Mouse (Mus musculus): ENCODE measurements around the gene Exosc9. TPM values are rescaled to one million over a fixed set of nuclear protein-coding genes. Genes with fewer than 3 reads are reported as not detected.
A peak's percentile ranks its signal among the peaks of the same experiment; 100 is the strongest.

The Exosc9 gene
- polyA plus RNA-seq, 1 experiment, result 9.8 TPM

DNA sequence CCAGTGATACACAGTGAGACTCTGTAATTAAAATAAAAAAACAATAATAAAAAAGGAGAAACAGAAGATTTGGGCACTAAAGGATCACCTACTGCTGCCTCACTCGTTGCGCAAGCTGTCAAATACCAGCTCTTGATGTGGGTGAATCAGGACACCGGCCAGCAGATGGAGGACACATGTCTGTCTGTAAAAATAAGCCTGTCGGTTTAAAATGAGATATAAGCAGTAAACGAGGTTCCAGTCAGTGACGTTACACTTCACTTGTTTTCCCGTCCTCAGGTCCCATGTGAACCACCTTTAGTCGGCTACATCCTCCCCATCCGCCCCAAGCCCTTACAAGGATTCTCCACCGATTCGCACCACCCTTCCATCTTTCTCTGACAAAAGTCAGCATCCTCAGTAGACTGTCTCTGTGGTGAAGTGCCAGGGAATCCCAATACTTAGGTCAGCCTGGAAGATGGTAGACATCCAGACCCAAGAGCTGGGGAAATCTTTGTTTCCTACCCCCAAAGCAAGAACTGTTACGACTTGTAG lies 488 bp upstream of the Exosc9 start:
- TF ChIP-seq POLR2A (IDR thresholded peaks at IDR 0.05; ENCODE audit: low read depth, low read length), result no peak
- TF ChIP-seq CTCF (conservative IDR thresholded peaks at IDR 0.05; ENCODE audit: insufficient read depth, insufficient read length, low read depth, low read length), result no peak
- Histone ChIP-seq H3K4me3 (ENCODE audit: insufficient read depth, low read depth, low read length) (peak overlapping the region; percentile 87), H3K27ac (ENCODE audit: insufficient read depth, low read depth, low read length) (no peak overlapping the region), H3K36me3 (ENCODE audit: control insufficient read depth, insufficient read depth, low read length) (peaks cover 8% of the 10 kb centered on the region), H3K4me1 (ENCODE audit: control insufficient read depth, insufficient read depth, low read length) (no peaks in the 10 kb centered on the region), H3K27me3 (replicated peaks; ENCODE audit: control insufficient read depth, insufficient read depth, low read length) (no peaks in the 10 kb centered on the region)
- WGBS, result 10% methylated on average over 12 of the region's 12 CpGs
- no peak for DNase-seq

DNA sequence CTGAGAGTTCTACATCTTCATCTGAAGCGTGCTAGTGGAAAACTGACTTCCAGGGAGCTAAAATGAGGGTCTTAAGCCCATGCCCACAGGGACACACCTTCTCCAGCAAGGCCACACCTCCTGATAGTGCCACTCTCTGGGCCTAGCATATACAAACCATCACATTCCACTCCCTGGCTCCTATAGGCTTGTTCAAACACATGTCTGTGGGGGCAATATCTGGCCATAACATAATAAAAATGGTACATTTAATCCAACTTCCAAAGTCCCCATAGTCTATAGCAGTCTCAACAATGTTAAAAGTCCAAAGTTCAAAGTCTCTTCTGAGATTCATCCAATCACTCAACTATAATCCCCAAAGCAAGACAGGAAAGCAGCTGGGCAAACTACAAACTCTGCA lies 5.2 kb downstream of the Exosc9 start:
- 97% methylated on average over 1 of the region's 1 CpGs for WGBS
- no peak for DNase-seq
- Histone ChIP-seq H3K4me3 (ENCODE audit: insufficient read depth, low read depth, low read length) (no peak overlapping the region), H3K4me1 (ENCODE audit: control insufficient read depth, insufficient read depth, low read length) (no peaks in the 10 kb centered on the region), H3K27ac (ENCODE audit: insufficient read depth, low read depth, low read length) (no peak overlapping the region), H3K36me3 (ENCODE audit: control insufficient read depth, insufficient read depth, low read length) (peaks cover 9% of the 10 kb centered on the region), H3K27me3 (replicated peaks; ENCODE audit: control insufficient read depth, insufficient read depth, low read length) (no peaks in the 10 kb centered on the region)
- TF ChIP-seq CTCF (conservative IDR thresholded peaks at IDR 0.05; ENCODE audit: insufficient read depth, insufficient read length, low read depth, low read length) (no peak), POLR2A (IDR thresholded peaks at IDR 0.05; ENCODE audit: low read depth, low read length) (no peak)

DNA sequence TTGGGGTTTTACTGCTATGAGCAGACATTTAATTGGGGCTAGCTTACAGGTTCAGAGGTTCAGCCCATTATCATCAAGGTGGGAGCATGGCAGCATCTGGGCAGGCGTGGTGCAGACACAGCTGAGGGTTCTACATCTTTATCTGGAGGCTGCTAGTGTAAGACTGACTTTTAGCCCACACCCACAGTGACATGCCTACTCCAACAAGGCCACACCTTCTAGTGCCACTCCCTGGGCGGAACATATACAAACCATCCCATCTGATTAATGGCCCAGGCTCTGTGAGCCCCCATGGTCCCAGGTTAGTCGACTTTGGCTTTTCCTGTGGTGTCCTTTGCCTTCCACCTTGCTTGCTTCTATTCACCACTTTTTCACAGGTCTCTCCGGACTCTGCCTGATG lies 7.2 kb downstream of the Exosc9 start:
- WGBS, result 84% methylated on average over 4 of the region's 4 CpGs
- Histone ChIP-seq H3K27me3 (replicated peaks; ENCODE audit: control insufficient read depth, insufficient read depth, low read length) (no peaks in the 10 kb centered on the region), H3K27ac (ENCODE audit: insufficient read depth, low read depth, low read length) (no peak overlapping the region), H3K4me1 (ENCODE audit: control insufficient read depth, insufficient read depth, low read length) (no peaks in the 10 kb centered on the region), H3K36me3 (ENCODE audit: control insufficient read depth, insufficient read depth, low read length) (peaks cover 12% of the 10 kb centered on the region), H3K4me3 (ENCODE audit: insufficient read depth, low read depth, low read length) (no peak overlapping the region)
- DNase-seq, result no peak
- TF ChIP-seq POLR2A (IDR thresholded peaks at IDR 0.05; ENCODE audit: low read depth, low read length), result no peak
- no peak for TF ChIP-seq CTCF (conservative IDR thresholded peaks at IDR 0.05; ENCODE audit: insufficient read depth, insufficient read length, low read depth, low read length)

DNA sequence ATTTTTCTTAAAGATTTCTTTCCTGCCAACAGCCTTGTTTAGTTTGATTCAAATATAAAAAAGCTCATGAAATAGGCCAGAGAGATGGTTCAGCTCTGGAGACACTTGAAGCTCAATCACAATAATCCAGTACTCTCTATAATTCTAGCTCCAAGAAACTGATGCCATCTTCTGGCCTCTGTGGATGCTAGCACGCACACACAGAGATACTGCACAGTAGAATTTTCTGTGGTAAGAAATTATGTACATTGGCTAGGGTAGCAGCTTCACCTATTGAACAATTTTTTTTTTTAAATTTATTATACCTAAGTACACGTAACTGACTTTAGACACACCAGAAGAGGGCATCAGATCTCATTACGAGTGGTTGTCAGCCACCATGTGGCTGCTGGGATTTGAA lies 11.3 kb downstream of the Exosc9 start:
- H3K4me3 ChIP-seq (ENCODE audit: insufficient read depth, low read depth, low read length), result no peak overlapping the region
- TF ChIP-seq POLR2A (IDR thresholded peaks at IDR 0.05; ENCODE audit: low read depth, low read length) (no peak), CTCF (conservative IDR thresholded peaks at IDR 0.05; ENCODE audit: insufficient read depth, insufficient read length, low read depth, low read length) (no peak)
- peaks cover 6% of the 10 kb centered on the region for H3K36me3 ChIP-seq (ENCODE audit: control insufficient read depth, insufficient read depth, low read length)
- no peaks in the 10 kb centered on the region for H3K27me3 ChIP-seq (replicated peaks; ENCODE audit: control insufficient read depth, insufficient read depth, low read length)
- no peak overlapping the region for H3K27ac ChIP-seq (ENCODE audit: insufficient read depth, low read depth, low read length)
- WGBS, result 94% methylated on average over 3 of the region's 3 CpGs
- no peak for DNase-seq
- H3K4me1 ChIP-seq (ENCODE audit: control insufficient read depth, insufficient read depth, low read length), result no peaks in the 10 kb centered on the region

DNA sequence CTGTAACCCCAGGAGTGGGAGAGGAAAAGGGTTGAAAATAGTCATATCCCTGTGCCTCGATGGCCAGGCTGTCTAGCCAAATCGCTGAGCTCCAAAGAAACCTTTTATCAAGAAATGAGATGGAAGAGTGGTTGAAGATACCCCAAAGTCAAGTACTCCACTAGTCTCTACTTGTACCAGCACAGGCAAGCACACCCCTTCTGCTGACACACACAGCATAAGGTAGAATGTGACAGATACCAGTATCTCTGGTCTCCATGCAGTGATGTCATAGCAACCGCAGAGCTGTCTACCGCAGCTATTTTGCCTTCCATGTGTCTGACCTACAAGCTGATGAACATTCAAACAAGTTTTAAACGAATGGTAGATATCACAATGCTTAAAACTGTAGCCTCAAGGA lies 17.4 kb downstream of the Exosc9 start:
- peaks cover 2% of the 10 kb centered on the region for H3K36me3 ChIP-seq (ENCODE audit: control insufficient read depth, insufficient read depth, low read length)
- no peak for DNase-seq
- no peak for TF ChIP-seq POLR2A (IDR thresholded peaks at IDR 0.05; ENCODE audit: low read depth, low read length)
- no peak for TF ChIP-seq CTCF (conservative IDR thresholded peaks at IDR 0.05; ENCODE audit: insufficient read depth, insufficient read length, low read depth, low read length)
- H3K27ac ChIP-seq (ENCODE audit: insufficient read depth, low read depth, low read length), result no peak overlapping the region
- H3K4me1 ChIP-seq (ENCODE audit: control insufficient read depth, insufficient read depth, low read length), result peaks cover 5% of the 10 kb centered on the region; the same call in 1 of the 2 replicates
- no peak overlapping the region for H3K4me3 ChIP-seq (ENCODE audit: insufficient read depth, low read depth, low read length)
- 74% methylated on average over 5 of the region's 5 CpGs for WGBS
- H3K27me3 ChIP-seq (replicated peaks; ENCODE audit: control insufficient read depth, insufficient read depth, low read length), result no peaks in the 10 kb centered on the region

DNA sequence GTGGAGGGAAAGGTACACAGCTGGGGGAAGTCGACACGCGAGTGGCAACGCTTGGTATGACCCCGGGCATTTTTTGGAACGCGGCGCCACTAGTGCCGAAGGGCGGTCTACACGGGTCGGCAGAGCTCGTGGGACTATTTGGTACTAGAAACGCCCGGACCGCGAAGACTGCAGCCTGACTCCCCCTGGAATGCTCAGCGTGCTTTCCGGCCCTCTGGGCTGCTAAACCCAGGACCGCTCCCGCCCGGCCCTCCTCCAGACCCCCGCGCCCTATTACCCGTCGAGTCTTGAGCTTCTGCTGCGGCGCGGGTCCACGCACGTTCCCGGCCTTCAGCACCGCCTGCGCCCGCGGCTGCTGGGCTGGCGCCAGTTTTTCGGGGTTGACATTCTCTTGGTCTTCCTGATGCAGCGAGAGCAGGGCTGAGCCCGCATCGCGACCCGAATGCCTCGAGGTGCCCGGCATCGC lies 19.0 kb downstream of the Exosc9 start:
- H3K4me1 ChIP-seq (ENCODE audit: control insufficient read depth, insufficient read depth, low read length), result peaks cover 5% of the 10 kb centered on the region; the same call in 1 of the 2 replicates
- no peak for TF ChIP-seq POLR2A (IDR thresholded peaks at IDR 0.05; ENCODE audit: low read depth, low read length)
- TF ChIP-seq CTCF (conservative IDR thresholded peaks at IDR 0.05; ENCODE audit: insufficient read depth, insufficient read length, low read depth, low read length), result no peak
- no peaks in the 10 kb centered on the region for H3K27me3 ChIP-seq (replicated peaks; ENCODE audit: control insufficient read depth, insufficient read depth, low read length)
- DNase-seq, result peak; percentile 10
- no peaks in the 10 kb centered on the region; the same call in 1 of the 2 replicates for H3K36me3 ChIP-seq (ENCODE audit: control insufficient read depth, insufficient read depth, low read length)
- no peak overlapping the region for H3K27ac ChIP-seq (ENCODE audit: insufficient read depth, low read depth, low read length)
- WGBS, result under 1% methylated on average over 46 of the region's 46 CpGs
- H3K4me3 ChIP-seq (ENCODE audit: insufficient read depth, low read depth, low read length), result peak overlapping the region; percentile 59

DNA sequence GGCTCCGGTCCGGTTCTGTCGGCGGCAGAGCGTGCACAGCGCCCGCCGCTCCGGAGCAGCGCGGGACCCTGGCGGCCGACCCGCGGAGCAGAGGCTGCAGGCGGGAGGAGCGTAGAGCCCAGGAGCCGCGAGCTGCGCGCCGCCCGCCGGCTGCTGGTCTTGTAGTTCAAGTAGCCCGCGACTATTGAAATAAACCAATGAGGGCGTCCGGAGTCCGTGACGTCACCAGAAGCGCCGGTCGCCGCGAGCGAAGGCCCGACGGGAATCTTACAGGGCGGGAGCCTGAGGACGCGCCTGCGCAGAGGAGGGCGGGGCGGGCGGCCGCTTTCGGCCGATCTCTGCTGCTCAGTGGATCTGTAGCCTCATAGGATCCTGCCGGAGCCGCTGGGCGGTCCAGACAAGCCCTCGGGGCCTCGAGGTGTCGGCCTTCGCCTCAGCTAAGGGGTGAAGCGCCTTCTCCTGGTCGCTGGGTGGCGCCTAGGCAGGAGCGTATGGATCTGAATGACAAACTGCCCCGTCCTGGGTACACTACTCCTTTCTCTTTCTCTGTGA lies 19.5 kb downstream of the Exosc9 start, which contains the start of gene Ccna2:
Gene Ccna2, minus strand, starts transcription at position 324 of the 552 bp plus-strand sequence.
- under 1% methylated on average over 60 of the region's 60 CpGs for WGBS
- peak within 1 kb of the TSS; percentile 59 for H3K4me3 ChIP-seq (ENCODE audit: insufficient read depth, low read depth, low read length)
- TF ChIP-seq CTCF (conservative IDR thresholded peaks at IDR 0.05; ENCODE audit: insufficient read depth, insufficient read length, low read depth, low read length) (peak; percentile 70), POLR2A (IDR thresholded peaks at IDR 0.05; ENCODE audit: low read depth, low read length) (no peak)
- H3K27me3 ChIP-seq (replicated peaks; ENCODE audit: control insufficient read depth, insufficient read depth, low read length), result no peaks in the 10 kb centered on the region
- peak within 1 kb of the TSS; percentile 10; the same call in 1 of the 2 replicates for H3K27ac ChIP-seq (ENCODE audit: insufficient read depth, low read depth, low read length)
- no peaks in the 10 kb centered on the region; the same call in 1 of the 2 replicates for H3K36me3 ChIP-seq (ENCODE audit: control insufficient read depth, insufficient read depth, low read length)
- DNase-seq, result peak; percentile 99
- H3K4me1 ChIP-seq (ENCODE audit: control insufficient read depth, insufficient read depth, low read length), result peaks cover 5% of the 10 kb centered on the region; the same call in 1 of the 2 replicates

Measured in kidney, adult 2 months (tissue).